Mouse (Mus musculus) limb, embryonic 11.5 days (tissue): Measurements from ENCODE around the gene Sim2. TPM values are rescaled to one million over a fixed set of nuclear protein-coding genes. Genes with fewer than 3 reads are reported as not detected.

Experiments
- ATAC-seq: fragments of 200-750 bp; cut with Nextera tagmentation; 2 replicates; pipeline ENCODE4 v1.8.0; 2017; ENCODE audit warnings: low read depth; ENCODE audit not compliant: insufficient number of reproducible peaks, low FRiP score, low TSS enrichment
- DNase-seq: peaks from one replicate; pipeline ENCODE4 v3.0.0-alpha.2; 2015; ENCODE audit warnings: low spot score
- H3K27ac ChIP-seq: fragments of 300-500 bp; sonication (generic); replicated peaks from 2 replicates; pipeline ENCODE4 v1.5.1; 2014; ENCODE audit warnings: low read depth, mild to moderate bottlenecking, low read length
- H3K27me3 ChIP-seq: fragments of 300-500 bp; sonication (generic); 2 replicates; pipeline ENCODE4 v1.6.1; 2014; ENCODE audit warnings: mild to moderate bottlenecking, low read length, mixed read lengths; ENCODE audit not compliant: control insufficient read depth, insufficient read depth
- H3K36me3 ChIP-seq: fragments of 300-500 bp; sonication (generic); 2 replicates; pipeline ENCODE4 v1.6.1; 2014; ENCODE audit warnings: mild to moderate bottlenecking, low read length, moderate library complexity, mixed read lengths; ENCODE audit not compliant: control insufficient read depth, insufficient read depth
- H3K4me1 ChIP-seq: fragments of 300-500 bp; sonication (generic); 2 replicates; pipeline ENCODE4 v1.6.1; 2014; ENCODE audit warnings: low read length, mixed read lengths; ENCODE audit not compliant: control insufficient read depth, insufficient read depth
- H3K4me2 ChIP-seq: fragments of 300-500 bp; sonication (generic); 2 replicates; pipeline ENCODE4 v1.6.1; 2014; ENCODE audit warnings: low read depth, mild to moderate bottlenecking, moderate library complexity; ENCODE audit not compliant: severe bottlenecking
- H3K4me3 ChIP-seq: fragments of 300-500 bp; sonication (generic); 2 replicates; pipeline ENCODE4 v1.5.1; 2014; ENCODE audit warnings: low read depth, low read length
- H3K9ac ChIP-seq: fragments of 300-500 bp; sonication (generic); 2 replicates; pipeline ENCODE4 v1.6.1; 2014; ENCODE audit warnings: mild to moderate bottlenecking, low read length
- H3K9me3 ChIP-seq: fragments of 300-500 bp; sonication (generic); 2 replicates; pipeline ENCODE4 v1.6.1; 2016; ENCODE audit warnings: low read length; ENCODE audit not compliant: control insufficient read depth
- WGBS: fragments of 180-500 bp; shearing (Covaris S2); extraction: QIAGEN DNeasy Blood & Tissue Kit; methylation state at CpG from one replicate; pipeline ENCODE4 v1.1.7; 2014; 5-methylcytosine and 5-hydroxymethylcytosine counted together
- polyA plus RNA-seq: library from polyadenylated mRNA; unstranded; fragments of >200 nt; fragmentation: Nextera tagmentation; extraction: Ambion mirVana; gene quantifications from 2 replicates; pipeline ENCODE4 v1.2.1, GENCODE M21; 2014

Gene Sim2
- polyA plus RNA-seq, 1 experiment from 2014 or later = 2.6 TPM

- H3K4me3 ChIP-seq = no peak overlapping the region
- no peaks in the 10 kb centered on the region for H3K4me1 ChIP-seq
- no peak overlapping the region for H3K27ac ChIP-seq
- H3K36me3 ChIP-seq = no peaks in the 10 kb centered on the region; the same call in 1 of the 2 replicates
- DNase-seq (no peak), ATAC-seq (no peak)
- H3K4me2 ChIP-seq = no peak overlapping the region
- H3K9ac ChIP-seq = no peak overlapping the region
- peaks cover 5% of the 10 kb centered on the region; the same call in 1 of the 2 replicates for H3K27me3 ChIP-seq
- 96% methylated on average over 3 of the region's 3 CpGs for WGBS
- no peaks in the 10 kb centered on the region for H3K9me3 ChIP-seq
Measured at GRCm38 (mm10) chr16:94050368-94050767, 34.4 kb upstream of the Sim2 start.

GRCm38 (mm10) chr16:94055176-94055575 is 29.6 kb upstream of the Sim2 start:
- no peak overlapping the region for H3K9ac ChIP-seq
- no peaks in the 10 kb centered on the region for H3K9me3 ChIP-seq
- WGBS = 80% methylated on average over 12 of the region's 12 CpGs
- H3K4me3 ChIP-seq = no peak overlapping the region
- no peak overlapping the region for H3K27ac ChIP-seq
- H3K4me1 ChIP-seq = peaks cover 9% of the 10 kb centered on the region
- no peak for ATAC-seq
- H3K4me2 ChIP-seq = no peak overlapping the region
- no peak for DNase-seq
- no peaks in the 10 kb centered on the region for H3K36me3 ChIP-seq
- peaks cover 5% of the 10 kb centered on the region; the same call in 1 of the 2 replicates for H3K27me3 ChIP-seq

- DNase-seq = no peak
- peaks cover 5% of the 10 kb centered on the region; the same call in 1 of the 2 replicates for H3K27me3 ChIP-seq
- H3K4me2 ChIP-seq = no peak overlapping the region
- no peaks in the 10 kb centered on the region for H3K9me3 ChIP-seq
- no peak overlapping the region for H3K9ac ChIP-seq
- 22% methylated on average over 8 of the region's 8 CpGs for WGBS
- no peak for ATAC-seq
- H3K4me3 ChIP-seq = no peak overlapping the region
- H3K36me3 ChIP-seq = no peaks in the 10 kb centered on the region
- no peak overlapping the region for H3K27ac ChIP-seq
- H3K4me1 ChIP-seq = peaks cover 9% of the 10 kb centered on the region
Measured at GRCm38 (mm10) chr16:94055576-94055975, 29.2 kb upstream of the Sim2 start.

GRCm38 (mm10) chr16:94059820-94060219 is 24.9 kb upstream of the Sim2 start:
- Histone ChIP-seq H3K27me3 (0 out of 2 replicates have a peak, but pooled peaks cover 7% of the 10 kb centered on the region), H3K9me3 (no peaks in the 10 kb centered on the region), H3K36me3 (no peaks in the 10 kb centered on the region), H3K4me1 (peaks cover 11% of the 10 kb centered on the region), H3K4me3 (no peak overlapping the region), H3K9ac (no peak overlapping the region), H3K4me2 (no peak overlapping the region), H3K27ac (no peak overlapping the region)
- 3% methylated on average over 9 of the region's 9 CpGs for WGBS
- DNase-seq = peak; percentile 86
- ATAC-seq = peak; percentile 93

- Histone ChIP-seq H3K27me3 (0 out of 2 replicates have a peak, but pooled peaks cover 9% of the 10 kb centered on the region), H3K36me3 (no peaks in the 10 kb centered on the region), H3K4me1 (peaks cover 7% of the 10 kb centered on the region), H3K9me3 (peaks cover 3% of the 10 kb centered on the region; the same call in 1 of the 2 replicates), H3K4me2 (no peak overlapping the region), H3K9ac (no peak overlapping the region), H3K4me3 (no peak overlapping the region), H3K27ac (no peak overlapping the region)
- peak; percentile 44 for DNase-seq
- no peak for ATAC-seq
- 44% methylated on average over 9 of the region's 9 CpGs for WGBS
Measured at GRCm38 (mm10) chr16:94064211-94064610, 20.5 kb upstream of the Sim2 start.

GRCm38 (mm10) chr16:94065728-94066674 is 18.7 kb upstream of the Sim2 start:
- no peak overlapping the region for H3K4me2 ChIP-seq
- H3K4me1 ChIP-seq = 0 out of 2 replicates have a peak, but pooled peaks cover 2% of the 10 kb centered on the region
- H3K27ac ChIP-seq = no peak overlapping the region
- H3K9me3 ChIP-seq = peaks cover 3% of the 10 kb centered on the region; the same call in 1 of the 2 replicates
- DNase-seq = no peak
- no peak overlapping the region for H3K9ac ChIP-seq
- H3K27me3 ChIP-seq = peaks cover 9% of the 10 kb centered on the region; the same call in 1 of the 2 replicates
- WGBS = 61% methylated on average over 24 of the region's 24 CpGs
- ATAC-seq = no peak; the same call in 1 of the 2 replicates
- no peaks in the 10 kb centered on the region for H3K36me3 ChIP-seq
- no peak overlapping the region for H3K4me3 ChIP-seq

GRCm38 (mm10) chr16:94066771-94067170 is 18.0 kb upstream of the Sim2 start:
- H3K4me2 ChIP-seq = no peak overlapping the region
- 84% methylated on average over 6 of the region's 6 CpGs for WGBS
- ATAC-seq (no peak), DNase-seq (no peak)
- H3K4me1 ChIP-seq = 0 out of 2 replicates have a peak, but pooled peaks cover 2% of the 10 kb centered on the region
- H3K4me3 ChIP-seq = no peak overlapping the region
- peaks cover 13% of the 10 kb centered on the region; the same call in 1 of the 2 replicates for H3K27me3 ChIP-seq
- H3K9me3 ChIP-seq = peaks cover 3% of the 10 kb centered on the region; the same call in 1 of the 2 replicates
- no peak overlapping the region for H3K27ac ChIP-seq
- H3K9ac ChIP-seq = no peak overlapping the region
- H3K36me3 ChIP-seq = no peaks in the 10 kb centered on the region

GRCm38 (mm10) chr16:94067280-94067679 is 17.5 kb upstream of the Sim2 start:
- no peak for DNase-seq
- no peak for ATAC-seq
- Histone ChIP-seq H3K36me3 (no peaks in the 10 kb centered on the region), H3K4me3 (no peak overlapping the region), H3K27me3 (peaks cover 13% of the 10 kb centered on the region; the same call in 1 of the 2 replicates), H3K4me1 (0 out of 2 replicates have a peak, but pooled peaks cover 2% of the 10 kb centered on the region), H3K27ac (no peak overlapping the region), H3K9me3 (peaks cover 3% of the 10 kb centered on the region; the same call in 1 of the 2 replicates), H3K9ac (no peak overlapping the region), H3K4me2 (no peak overlapping the region)
- 60% methylated on average over 5 of the region's 5 CpGs for WGBS
